Mouse (Mus musculus) spleen, adult 2 months (tissue): ENCODE measurements around the gene Rad23a. TPM values are rescaled to one million over a fixed set of nuclear protein-coding genes. Genes with fewer than 3 reads are reported as not detected.
A peak's percentile ranks its signal among the peaks of the same experiment; 100 is the strongest.

Experiments used
- DNase-seq, 2 experiments: peaks; one replicate each; pipeline versions ENCODE4 v3.0.0 to v3.0.0-alpha.2; 2012 to 2021; ENCODE audit warnings: low spot score in 2 of 2, low read depth in 1 of 2
- H3K27ac ChIP-seq: fragments of 200-500 bp; 2 replicates; pipeline ENCODE4 v1.5.1; 2012; ENCODE audit warnings: low read length, inconsistent platforms; ENCODE audit not compliant: insufficient read depth
- H3K27me3 ChIP-seq: fragments of 200-500 bp; 2 replicates; pipeline ENCODE4 v1.6.1; 2012; ENCODE audit warnings: mild to moderate bottlenecking, moderate library complexity, low read length, inconsistent platforms; ENCODE audit not compliant: control insufficient read depth, insufficient read depth
- H3K36me3 ChIP-seq: fragments of 200-500 bp; 2 replicates; pipeline ENCODE4 v1.6.1; 2012; ENCODE audit warnings: mild to moderate bottlenecking, low read length, inconsistent platforms; ENCODE audit not compliant: control insufficient read depth, insufficient read depth
- H3K4me1 ChIP-seq: fragments of 200-500 bp; 2 replicates; pipeline ENCODE4 v1.6.1; 2011; ENCODE audit warnings: inconsistent platforms; ENCODE audit not compliant: control insufficient read depth, insufficient read depth, insufficient read length
- H3K4me3 ChIP-seq: fragments of 200-500 bp; 2 replicates; pipeline ENCODE4 v1.5.1; 2011; ENCODE audit warnings: mild to moderate bottlenecking, inconsistent platforms; ENCODE audit not compliant: insufficient read depth, insufficient read length; ENCODE audit errors: extremely low read depth
- CTCF ChIP-seq: fragments of 200-500 bp; IDR thresholded peaks from 2 replicates; pipeline ENCODE4 v1.5.1; 2011; ENCODE audit warnings: mild to moderate bottlenecking, inconsistent platforms; ENCODE audit not compliant: insufficient read depth, insufficient read length, insufficient replicate concordance; ENCODE audit errors: extremely low read depth
- POLR2A ChIP-seq: fragments of 200-500 bp; IDR thresholded peaks from 2 replicates; pipeline ENCODE4 v1.6.1; 2011; ENCODE audit warnings: low read depth, low read length, inconsistent platforms
- WGBS: fragments of 180-500 bp; shearing (Covaris S2); methylation state at CpG from one replicate; pipeline ENCODE4 v1.1.7; 2018; 5-methylcytosine and 5-hydroxymethylcytosine counted together
- polyA plus RNA-seq: library from polyadenylated mRNA; depleted of rRNA; stranded (reverse); fragments of >200 nt; gene quantifications from 2 replicates; pipeline ENCODE4 v1.2.3, GENCODE M21; 2012

Rad23a gene
- polyA plus RNA-seq, 1 experiment, result 162 TPM

DNA sequence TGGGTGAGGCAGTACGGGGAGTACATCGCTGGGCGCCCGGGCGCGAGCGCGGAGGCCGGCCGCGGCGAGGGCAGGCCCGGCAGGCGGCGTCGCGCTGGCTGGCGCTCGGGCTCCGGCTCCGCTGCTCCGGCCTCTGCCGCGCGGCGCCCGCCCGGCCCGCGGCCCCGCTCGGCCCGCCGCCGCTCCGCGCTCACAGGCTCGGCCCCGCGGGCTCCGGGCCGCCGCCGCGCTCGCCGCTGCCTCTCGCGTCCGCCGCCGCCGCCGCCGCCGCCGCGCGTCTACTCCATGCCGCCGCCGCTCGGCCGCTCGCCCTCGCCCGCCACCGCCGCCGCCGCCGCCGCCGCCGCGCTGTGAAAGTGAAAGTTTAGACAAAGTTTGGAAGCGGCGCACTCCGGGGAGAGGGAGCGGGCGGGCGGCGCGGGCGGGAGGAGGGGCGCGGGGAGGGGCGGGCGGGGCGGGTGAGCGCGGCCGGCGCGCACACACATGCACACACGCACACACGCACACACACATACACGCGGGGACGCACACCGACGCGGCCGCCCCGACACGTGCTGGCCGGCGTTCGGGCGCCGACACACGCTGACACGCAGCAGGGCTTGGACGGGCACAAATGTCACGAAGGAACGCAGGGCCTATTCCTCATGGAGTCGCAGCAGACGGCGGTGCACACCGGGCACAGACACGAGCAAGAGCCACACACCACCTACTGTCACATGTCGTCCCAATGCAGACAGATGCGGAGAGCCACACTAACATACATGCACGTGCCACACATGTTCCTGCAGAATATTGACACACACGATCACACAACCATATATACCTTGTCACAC is 40.2 kb downstream of the Rad23a start, which contains the start of gene Nfix:
Gene Nfix (minus strand): TSS at position 346 of the 833 bp plus-strand sequence.
- peak; percentile 12 to 31 for DNase-seq
- Histone ChIP-seq H3K4me1 (peaks cover 2% of the 10 kb centered on the region; the same call in 1 of the 2 replicates), H3K27me3 (peaks cover 15% of the 10 kb centered on the region), H3K36me3 (no peaks in the 10 kb centered on the region), H3K27ac (no peak within 1 kb of the TSS), H3K4me3 (peak within 1 kb of the TSS; percentile 55)
- no peak for TF ChIP-seq POLR2A
- no peak for TF ChIP-seq CTCF
- 21% methylated on average over 105 of the region's 125 CpGs for WGBS

- peaks cover 2% of the 10 kb centered on the region; the same call in 1 of the 2 replicates for H3K4me1 ChIP-seq
- DNase-seq, result no peak
- H3K27ac ChIP-seq, result no peak overlapping the region
- H3K36me3 ChIP-seq, result no peaks in the 10 kb centered on the region
- TF ChIP-seq POLR2A, result no peak
- TF ChIP-seq CTCF, result no peak
- WGBS, result 2% methylated on average over 102 of the region's 108 CpGs
- peaks cover 15% of the 10 kb centered on the region for H3K27me3 ChIP-seq
- H3K4me3 ChIP-seq, result peak overlapping the region; percentile 51
Observed at GRCm38 (mm10) chr8:84799136-84799931, 41.1 kb downstream of the Rad23a start.

DNA sequence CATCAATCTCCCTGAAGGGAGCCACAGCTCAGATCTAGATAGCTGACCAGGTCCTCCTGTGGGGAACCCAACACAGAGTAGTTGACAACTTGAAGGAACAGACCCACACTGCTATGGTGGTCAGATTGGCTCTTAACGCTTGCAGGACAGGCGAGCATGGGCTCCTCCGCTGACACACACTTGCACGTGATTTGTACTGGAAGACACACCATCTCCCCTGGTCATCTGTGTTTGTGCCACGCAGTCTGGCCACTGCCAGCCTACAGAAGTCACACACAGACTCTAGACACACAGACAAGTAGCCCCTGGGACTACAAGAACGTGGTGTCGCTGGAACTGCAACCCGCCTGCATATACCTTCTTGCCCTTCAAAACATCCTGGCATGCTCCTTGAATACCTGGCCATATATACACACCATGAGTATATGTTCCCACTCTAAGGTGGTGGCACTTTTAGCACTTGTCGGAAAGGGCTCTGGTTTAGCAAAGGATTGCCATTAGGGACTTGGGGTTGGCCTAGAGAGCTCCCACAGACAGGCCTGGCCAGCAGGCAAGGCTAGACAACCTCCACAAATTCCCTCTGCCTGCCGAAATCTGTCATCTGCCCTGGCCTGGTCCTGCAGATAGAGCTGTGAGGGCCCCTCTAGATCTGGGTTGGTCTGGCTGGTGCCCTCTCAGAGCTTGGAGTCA is 41.9 kb downstream of the Rad23a start:
- WGBS, result 88% methylated on average over 10 of the region's 10 CpGs
- Histone ChIP-seq H3K4me3 (peak overlapping the region; percentile 51; the same call in 1 of the 2 replicates), H3K4me1 (peaks cover 2% of the 10 kb centered on the region; the same call in 1 of the 2 replicates), H3K27ac (no peak overlapping the region), H3K27me3 (peaks cover 15% of the 10 kb centered on the region), H3K36me3 (no peaks in the 10 kb centered on the region)
- TF ChIP-seq POLR2A, result no peak
- TF ChIP-seq CTCF, result no peak
- DNase-seq, result no peak

DNA sequence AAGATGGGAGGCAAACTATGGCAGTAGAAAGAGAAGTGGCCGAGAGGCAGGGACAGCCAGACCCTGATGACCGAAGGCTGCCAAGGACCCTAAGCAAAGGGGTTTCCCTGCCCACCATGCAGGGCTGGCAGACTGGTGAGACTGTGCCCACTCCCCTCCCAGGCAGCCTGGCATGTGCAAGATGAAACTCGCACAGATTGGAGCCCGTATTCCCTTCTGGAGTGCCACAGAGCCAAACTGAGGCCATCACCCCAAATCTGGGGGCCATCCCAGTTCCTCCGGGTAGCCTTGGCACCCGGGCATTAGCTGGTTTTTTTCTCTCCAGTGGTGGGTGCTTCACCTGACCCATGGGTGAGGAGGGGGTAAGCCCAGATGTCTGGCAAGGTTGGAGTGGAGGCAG is 42.5 kb downstream of the Rad23a start:
- Histone ChIP-seq H3K4me1 (peaks cover 2% of the 10 kb centered on the region; the same call in 1 of the 2 replicates), H3K27me3 (peaks cover 15% of the 10 kb centered on the region), H3K27ac (no peak overlapping the region), H3K36me3 (no peaks in the 10 kb centered on the region), H3K4me3 (no peak overlapping the region)
- DNase-seq, result no peak
- TF ChIP-seq POLR2A (no peak), CTCF (no peak)
- WGBS, result 98% methylated on average over 6 of the region's 6 CpGs

DNA sequence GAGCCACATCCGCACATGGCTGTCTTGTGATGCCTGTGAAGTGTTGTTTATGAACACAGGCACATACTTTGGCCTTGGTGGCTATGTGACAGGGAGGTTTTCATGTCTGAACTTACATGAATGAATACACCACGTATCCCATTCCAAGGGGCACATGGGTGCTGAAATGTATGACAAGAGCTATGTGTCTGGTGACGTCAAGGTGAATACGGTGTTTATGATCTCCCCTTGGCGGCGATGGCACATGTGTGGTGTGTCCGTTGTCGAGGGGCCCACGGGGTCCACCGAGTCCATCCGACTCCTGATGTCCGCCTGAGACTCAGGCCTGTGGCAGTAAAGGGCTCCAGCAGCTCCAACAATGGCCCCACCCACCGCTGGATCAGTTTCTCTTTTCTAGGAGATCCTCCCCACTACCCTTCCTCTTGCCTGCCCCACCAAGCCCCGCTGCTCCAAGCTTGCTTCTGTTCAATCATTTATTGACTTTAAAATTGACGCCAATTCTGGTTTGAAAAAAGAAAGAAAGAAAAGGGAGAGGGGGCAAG is 43.1 kb downstream of the Rad23a start:
- H3K4me1 ChIP-seq, result peaks cover 2% of the 10 kb centered on the region; the same call in 1 of the 2 replicates
- H3K4me3 ChIP-seq, result no peak overlapping the region
- H3K27me3 ChIP-seq, result peaks cover 15% of the 10 kb centered on the region
- H3K36me3 ChIP-seq, result no peaks in the 10 kb centered on the region
- no peak for DNase-seq
- WGBS, result 93% methylated on average over 15 of the region's 15 CpGs
- no peak for TF ChIP-seq POLR2A
- TF ChIP-seq CTCF, result no peak
- no peak overlapping the region for H3K27ac ChIP-seq

- no peak for DNase-seq
- TF ChIP-seq POLR2A (no peak), CTCF (no peak)
- Histone ChIP-seq H3K27me3 (peaks cover 9% of the 10 kb centered on the region), H3K36me3 (no peaks in the 10 kb centered on the region), H3K4me3 (no peak overlapping the region), H3K4me1 (peaks cover 2% of the 10 kb centered on the region; the same call in 1 of the 2 replicates), H3K27ac (no peak overlapping the region)
- 90% methylated on average over 7 of the region's 7 CpGs for WGBS
Observed at GRCm38 (mm10) chr8:84794486-84794885, 46.0 kb downstream of the Rad23a start.
